Comparison of ENCODE assay signal across 8 mouse cellular contexts in the genomic region with DNA sequence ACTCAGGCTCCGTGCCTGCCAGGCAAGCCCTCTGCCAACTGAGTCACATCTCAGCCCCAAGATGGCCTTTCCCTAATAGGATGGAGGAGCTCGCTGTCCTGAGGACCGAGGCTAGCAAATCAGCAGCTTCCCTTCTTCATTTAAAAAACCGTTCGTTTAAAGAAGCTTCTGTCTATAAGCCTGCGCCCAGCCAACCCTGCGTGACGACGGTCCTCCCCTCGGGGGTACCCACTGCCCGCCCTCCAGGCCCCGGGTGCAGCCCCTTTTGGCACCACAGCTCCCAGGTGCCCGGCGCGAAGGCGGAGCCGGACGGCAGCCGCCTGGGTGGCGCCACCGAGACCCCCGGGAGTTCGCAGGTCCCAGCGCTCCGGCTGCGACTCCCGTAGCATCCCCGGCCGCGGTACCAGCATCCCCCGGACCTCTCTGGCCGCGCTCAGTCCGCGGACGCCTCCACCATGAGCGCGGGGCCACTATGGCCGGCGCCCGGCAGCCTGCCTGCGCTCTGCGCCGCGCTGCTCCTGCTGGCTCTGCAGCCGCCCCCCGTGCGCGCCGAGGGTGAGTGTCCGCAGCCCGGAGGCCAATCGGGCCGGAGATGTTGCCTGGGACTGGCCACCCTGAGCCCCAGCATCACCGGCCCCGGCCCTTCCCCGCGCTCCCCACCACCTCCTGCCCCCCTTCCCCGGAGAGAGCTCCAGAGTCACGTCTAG. TPM values are rescaled to one million over a fixed set of nuclear protein-coding genes. Genes with fewer than 3 reads are reported as not detected.
DNase-seq lines count a peak whose midpoint lies in the region; ATAC-seq and TF ChIP-seq lines count a peak whose summit lies in the region.

A gene (plus strand): TSS at position 51 of the 707 bp plus-strand sequence.

- H3K9me3 ChIP-seq in heart, embryonic 16.5 days (replicated peaks; ENCODE audit: control insufficient read depth, low read length), result no peaks in the 10 kb centered on the region
- no peaks in the 10 kb centered on the region for H3K9me3 ChIP-seq in ES-Bruce4 (replicated peaks; ENCODE audit: control insufficient read depth, insufficient read depth, low read length, poor library complexity, severe bottlenecking)
- no peaks in the 10 kb centered on the region for H3K9me3 ChIP-seq in embryonic facial prominence, embryonic 14.5 days (ENCODE audit: control insufficient read depth, low read length)
- no peaks in the 10 kb centered on the region for H3K9me3 ChIP-seq in limb, embryonic 13.5 days
- no peaks in the 10 kb centered on the region for H3K9me3 ChIP-seq in stomach, postnatal 0 days (ENCODE audit: control insufficient read depth, low read length)

- H3K36me3 ChIP-seq in heart, embryonic 16.5 days (ENCODE audit: control insufficient read depth, insufficient read depth), result no peaks in the 10 kb centered on the region
- H3K36me3 ChIP-seq in ES-Bruce4 (ENCODE audit: control insufficient read depth, insufficient read depth, low read length, poor library complexity, severe bottlenecking), result no peaks in the 10 kb centered on the region
- H3K36me3 ChIP-seq in embryonic facial prominence, embryonic 14.5 days (ENCODE audit: control insufficient read depth, insufficient read depth, low read length), result no peaks in the 10 kb centered on the region
- H3K36me3 ChIP-seq in limb, embryonic 13.5 days, result no peaks in the 10 kb centered on the region
- H3K36me3 ChIP-seq in stomach, postnatal 0 days (ENCODE audit: control insufficient read depth, insufficient read depth, low read length), result no peaks in the 10 kb centered on the region

- intact Hi-C loops in heart, postnatal 14 days (cut with DNase I), result no loop called here

- no peak for DNase-seq in heart, postnatal 14 days
- DNase-seq in embryonic facial prominence, embryonic 14.5 days (ENCODE audit: low spot score), result peak; percentile 20
- no peak for DNase-seq in stomach, postnatal 0 days (ENCODE audit: low spot score)
- DNase-seq in urinary bladder, postnatal 4 days (ENCODE audit: low spot score in 2 of 2), result no peak
- no peak for DNase-seq in lung, adult 18-20 months

- peak within 1 kb of the TSS; percentile 69 for H3K4me2 ChIP-seq in heart, embryonic 16.5 days (ENCODE audit: low read depth, low read length)
- peak within 1 kb of the TSS; percentile 86 for H3K4me2 ChIP-seq in embryonic facial prominence, embryonic 14.5 days (ENCODE audit: low read depth, low read length)
- H3K4me2 ChIP-seq in limb, embryonic 13.5 days (replicated peaks), result peak within 1 kb of the TSS; percentile 85
- peak within 1 kb of the TSS; percentile 58 for H3K4me2 ChIP-seq in stomach, postnatal 0 days (replicated peaks; ENCODE audit: low read depth)

- no peak within 1 kb of the TSS for H3K9ac ChIP-seq in heart, embryonic 16.5 days (ENCODE audit: low read length)
- peak within 1 kb of the TSS; percentile 63 for H3K9ac ChIP-seq in ES-Bruce4 (ENCODE audit: low read depth, poor library complexity, severe bottlenecking)
- peak within 1 kb of the TSS; percentile 66 for H3K9ac ChIP-seq in embryonic facial prominence, embryonic 14.5 days (ENCODE audit: low read depth, low read length)
- peak within 1 kb of the TSS; percentile 68 for H3K9ac ChIP-seq in limb, embryonic 13.5 days
- H3K9ac ChIP-seq in stomach, postnatal 0 days (ENCODE audit: low read length), result 0 out of 2 replicates have a peak within 1 kb of the TSS, but pooled peaks have one; percentile 18

- peak within 1 kb of the TSS; percentile 51 for H3K4me3 ChIP-seq in heart, embryonic 16.5 days (ENCODE audit: low read length)
- peak within 1 kb of the TSS; percentile 54 for H3K4me3 ChIP-seq in ES-Bruce4 (ENCODE audit: low read depth, low read length)
- H3K4me3 ChIP-seq in embryonic facial prominence, embryonic 14.5 days (ENCODE audit: low read depth, low read length), result peak within 1 kb of the TSS; percentile 53
- H3K4me3 ChIP-seq in limb, embryonic 13.5 days, result peak within 1 kb of the TSS; percentile 59
- H3K4me3 ChIP-seq in stomach, postnatal 0 days (ENCODE audit: low read depth, low read length), result peak within 1 kb of the TSS; percentile 36

- ATAC-seq in heart, embryonic 16.5 days (replicated peaks; ENCODE audit: extremely low read depth, insufficient read depth, low FRiP score), result no peak
- peak; percentile 44; the same call in 1 of the 2 replicates for ATAC-seq in embryonic facial prominence, embryonic 14.5 days (ENCODE audit: low read depth)
- ATAC-seq in limb, embryonic 13.5 days (ENCODE audit: low FRiP score, low read depth), result peak; percentile 66; the same call in 1 of the 2 replicates
- ATAC-seq in stomach, postnatal 0 days (ENCODE audit: low FRiP score, low TSS enrichment), result no peak

- peaks cover 42% of the 10 kb centered on the region for H3K27me3 ChIP-seq in heart, embryonic 16.5 days (ENCODE audit: control insufficient read depth, insufficient read depth, low read length)
- 0 out of 2 replicates have a peak, but pooled peaks cover 2% of the 10 kb centered on the region for H3K27me3 ChIP-seq in ES-Bruce4 (ENCODE audit: control insufficient read depth, insufficient read depth, low read length, poor library complexity, severe bottlenecking)
- peaks cover 40% of the 10 kb centered on the region for H3K27me3 ChIP-seq in embryonic facial prominence, embryonic 14.5 days (replicated peaks; ENCODE audit: control insufficient read depth, insufficient read depth, low read length)
- H3K27me3 ChIP-seq in limb, embryonic 13.5 days, result peaks cover 57% of the 10 kb centered on the region
- H3K27me3 ChIP-seq in stomach, postnatal 0 days (ENCODE audit: control insufficient read depth, insufficient read depth, low read length), result peaks cover 8% of the 10 kb centered on the region

- H3K27ac ChIP-seq in heart, embryonic 16.5 days (ENCODE audit: low read length), result no peak within 1 kb of the TSS
- H3K27ac ChIP-seq in ES-Bruce4 (ENCODE audit: insufficient read depth, low read length), result no peak within 1 kb of the TSS
- H3K27ac ChIP-seq in embryonic facial prominence, embryonic 14.5 days (replicated peaks; ENCODE audit: low read depth, low read length), result peak within 1 kb of the TSS; percentile 28; the same call in 1 of the 2 replicates
- H3K27ac ChIP-seq in limb, embryonic 13.5 days, result no peak within 1 kb of the TSS
- no peak within 1 kb of the TSS for H3K27ac ChIP-seq in stomach, postnatal 0 days (replicated peaks)

- H3K4me1 ChIP-seq in heart, embryonic 16.5 days (ENCODE audit: control insufficient read depth, insufficient read depth, low read length), result no peaks in the 10 kb centered on the region
- peaks cover 3% of the 10 kb centered on the region for H3K4me1 ChIP-seq in ES-Bruce4 (ENCODE audit: control insufficient read depth, insufficient read depth, low read length)
- H3K4me1 ChIP-seq in embryonic facial prominence, embryonic 14.5 days (ENCODE audit: control insufficient read depth, insufficient read depth, low read length), result no peaks in the 10 kb centered on the region
- H3K4me1 ChIP-seq in limb, embryonic 13.5 days, result no peaks in the 10 kb centered on the region
- no peaks in the 10 kb centered on the region for H3K4me1 ChIP-seq in stomach, postnatal 0 days (replicated peaks; ENCODE audit: control insufficient read depth, insufficient read depth)

- TF ChIP-seq CTCF in ES-Bruce4 (IDR thresholded peaks at IDR 0.05; ENCODE audit: low read depth, low read length), result no peak
- TF ChIP-seq CTCF in stomach, postnatal 0 days (IDR thresholded peaks at IDR 0.05; ENCODE audit: low read depth), result no peak

- under 1% methylated on average over 58 of the region's 60 CpGs for whole genome bisulfite sequencing in heart, embryonic 16.5 days
- under 1% methylated on average over 28 of the region's 60 CpGs for WGBS in embryonic facial prominence, embryonic 14.5 days
- WGBS in limb, embryonic 13.5 days, result under 1% methylated on average over 52 of the region's 60 CpGs
- under 1% methylated on average over 58 of the region's 60 CpGs for WGBS in stomach, postnatal 0 days

- no peak for TF ChIP-seq POLR2A in ES-Bruce4 (IDR thresholded peaks at IDR 0.05; ENCODE audit: insufficient read depth, low read length)

- no peak for TF ChIP-seq EP300 in ES-Bruce4 (IDR thresholded peaks at IDR 0.05; ENCODE audit: insufficient read depth, low read depth, low read length)
- no peak for TF ChIP-seq EP300 in stomach, postnatal 0 days (optimal IDR thresholded peaks at IDR 0.05)

RNA-seq across cellular contexts. Expression of the gene that starts here (rescaled TPM):
- polyA plus RNA-seq in heart, embryonic 16.5 days (2015; fragmentation: Nextera tagmentation; extraction: Ambion mirVana), result 0.74 and 0.95 TPM in 2 replicates
- total RNA-seq in heart, postnatal 14 days (2021), result 1 to 10 TPM in 1 of 2 experiments, under 1 TPM in 1; 0.73 to 1.1 TPM
- 0.53 and 0.73 TPM in 2 replicates for polyA plus RNA-seq in ES-Bruce4 (2011; ENCODE audit: insufficient read depth, insufficient read length, low read depth, missing spikeins)
- polyA plus RNA-seq in embryonic facial prominence, embryonic 14.5 days (2014; fragmentation: Nextera tagmentation; extraction: Ambion mirVana), result 9.2 and 16.1 TPM in 2 replicates
- 29.7 and 32.1 TPM in 2 replicates for polyA plus RNA-seq in limb, embryonic 13.5 days (2015; fragmentation: Nextera tagmentation; extraction: Ambion mirVana)
- 0.23 and 0.29 TPM in 2 replicates for polyA plus RNA-seq in stomach, postnatal 0 days (2015; fragmentation: Nextera tagmentation; extraction: Ambion mirVana)

Comparison
In these comparisons a context has a peak if more than half of its experiments do, and no peak if none do; other contexts are left out.
1. ATAC-seq: peak in embryonic facial prominence, embryonic 14.5 days (single experiment) and limb, embryonic 13.5 days (single experiment); none in heart, embryonic 16.5 days (single experiment) and stomach, postnatal 0 days (single experiment).
2. Peak in every context shown above with its lines, with median percentiles within 50 percentile points of each other: H3K4me2 ChIP-seq and H3K4me3 ChIP-seq.